Mouse (Mus musculus): ENCODE measurements around the gene Gm1123.

DNA sequence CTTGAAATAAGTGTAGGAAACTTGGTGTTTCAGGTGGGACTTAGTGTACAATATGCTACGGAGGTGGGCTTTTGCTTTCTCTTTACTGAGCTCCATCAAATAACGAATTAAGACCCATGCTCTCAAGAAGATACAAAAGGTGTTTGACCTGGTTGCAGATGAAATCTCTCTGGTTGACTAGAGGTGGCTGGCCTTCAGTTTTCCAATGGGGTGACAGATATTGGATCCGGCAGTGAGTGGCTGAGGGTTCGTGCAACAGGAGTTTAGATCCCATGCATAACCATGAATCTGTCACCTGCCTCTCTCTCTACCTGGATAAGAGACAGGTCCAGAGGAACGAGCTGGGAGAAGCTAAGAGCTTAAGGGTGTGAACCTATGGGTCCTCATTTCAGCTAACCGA is 76.9 kb downstream of the Gm1123 start:
- TF ChIP-seq POLR2A (IDR thresholded peaks at IDR 0.05; ENCODE audit: low read depth, low read length) (no peak), CTCF (conservative IDR thresholded peaks at IDR 0.05; ENCODE audit: insufficient read depth, insufficient read length, low read depth, low read length) (no peak)
